8 mouse cellular contexts compared by ENCODE assay signal in genomic region chr16:96151551-96151950, GRCm38 (mm10). TPM values are rescaled to one million over a fixed set of nuclear protein-coding genes. Genes with fewer than 3 reads are reported as not detected.
DNase-seq lines count a peak whose midpoint lies in the region; ATAC-seq and TF ChIP-seq lines count a peak whose summit lies in the region.

No protein-coding gene starts in this region.

- no peaks in the 10 kb centered on the region for H3K27me3 ChIP-seq in Patski
- H3K27me3 ChIP-seq in hindbrain, embryonic 14.5 days (ENCODE audit: control insufficient read depth, insufficient read depth, low read length) = no peaks in the 10 kb centered on the region

- H3K36me3 ChIP-seq in hindbrain, embryonic 14.5 days (replicated peaks; ENCODE audit: control insufficient read depth, insufficient read depth) = peaks cover 42% of the 10 kb centered on the region

- H3K4me2 ChIP-seq in hindbrain, embryonic 14.5 days (replicated peaks) = no peak overlapping the region

- in situ Hi-C loops in Patski (cut with MboI; ENCODE audit: low pct_unique_long_range_greater_than_20kb) = no loop called here

- 27% methylated on average over 9 of the region's 9 CpGs for WGBS in hindbrain, embryonic 14.5 days

- H3K27ac ChIP-seq in hindbrain, embryonic 14.5 days = no peak overlapping the region

- peak; percentile 45 for ATAC-seq in Patski
- ATAC-seq in hindbrain, embryonic 14.5 days (ENCODE audit: low FRiP score) = no peak
- peak; percentile 83 for ATAC-seq in megakaryocyte-erythroid progenitor cell, adult 5-6 weeks (replicated peaks; ENCODE audit: low FRiP score, low TSS enrichment, poor library complexity, severe bottlenecking)

- H3K9ac ChIP-seq in hindbrain, embryonic 14.5 days = no peak overlapping the region

- peaks cover under 1% of the 10 kb centered on the region for H3K4me1 ChIP-seq in hindbrain, embryonic 14.5 days (replicated peaks; ENCODE audit: control insufficient read depth, insufficient read depth, low read length)

- no peak overlapping the region for H3K4me3 ChIP-seq in hindbrain, embryonic 14.5 days (replicated peaks; ENCODE audit: low read length)

- no peak for TF ChIP-seq CTCF in Patski (IDR thresholded peaks at IDR 0.05)

- POLR2A ChIA-PET in Patski (lab: Charles Lee) = no interaction called here

- H3K9me3 ChIP-seq in hindbrain, embryonic 14.5 days (ENCODE audit: control insufficient read depth, low read length) = no peaks in the 10 kb centered on the region

- intact Hi-C loops in left cerebral cortex, postnatal 25 days (cut with DNase I) = no loop called here

- CTCF ChIA-PET in Patski (lab: Charles Lee) = interaction anchor here (0.6 to 1.6 kb wide), 7 partner anchors 10 to 193 kb away, joined by 3 to 5 read pairs (median 3); partner anchors contain the start of gene Psmg1

- no peak for DNase-seq in Patski (ENCODE audit: low read depth, low spot score)
- peak; percentile 87 for DNase-seq in cerebellum, adult 9-10 months
- DNase-seq in frontal cortex, postnatal 36 days (ENCODE audit: low spot score in 2 of 2) = peak; percentile 36 to 53
- DNase-seq in hindbrain, embryonic 14.5 days (ENCODE audit: low spot score) = peak; percentile 57
- DNase-seq in left cerebral cortex, postnatal 25 days (ENCODE audit: low spot score in 2 of 2) = peak; percentile 45 to 53
- peak; percentile 79 for DNase-seq in right cerebral cortex, postnatal 4 days
- DNase-seq in c-Kit-positive CD71-positive TER-119-positive erythroid progenitor cells, embryonic 14.5 days (ENCODE audit: low spot score) = no peak

RNA-seq across cellular contexts. Expression of gene Wrb, which starts 6.3 kb away (rescaled TPM):
- polyA plus RNA-seq in Patski (2021) = 36.9 TPM
- 214 and 242 TPM in 2 replicates for polyA plus RNA-seq in hindbrain, embryonic 14.5 days (2014; fragmentation: Nextera tagmentation; extraction: Ambion mirVana)
- 10 to 100 TPM; 61.1 to 61.6 TPM for total RNA-seq in left cerebral cortex, postnatal 25 days (2021)
- total RNA-seq in megakaryocyte-erythroid progenitor cell, adult 5-6 weeks (2014; fragmentation: Nextera tagmentation) = 14.2 and 16.5 TPM in 2 replicates
- 11.1 and 25.0 TPM in 2 replicates for total RNA-seq in megakaryocyte-erythroid progenitor cell, adult 5-6 weeks (2017)

RNA-seq across cellular contexts. Expression of gene Hmgn1, which starts 24.0 kb away (rescaled TPM):
- 522 TPM for polyA plus RNA-seq in Patski (2021)
- polyA plus RNA-seq in hindbrain, embryonic 14.5 days (2014; fragmentation: Nextera tagmentation; extraction: Ambion mirVana) = 292 and 300 TPM in 2 replicates
- 10 to 100 TPM; 52.5 to 71.7 TPM for total RNA-seq in left cerebral cortex, postnatal 25 days (2021)
- 204 and 213 TPM in 2 replicates for total RNA-seq in megakaryocyte-erythroid progenitor cell, adult 5-6 weeks (2014; fragmentation: Nextera tagmentation)
- 395 and 654 TPM in 2 replicates for total RNA-seq in megakaryocyte-erythroid progenitor cell, adult 5-6 weeks (2017)

RNA-seq across cellular contexts. Expression of gene Lca5l, which starts 40.5 kb away (rescaled TPM):
- polyA plus RNA-seq in Patski (2021) = 2.7 TPM
- polyA plus RNA-seq in hindbrain, embryonic 14.5 days (2014; fragmentation: Nextera tagmentation; extraction: Ambion mirVana) = 1.3 and 2.1 TPM in 2 replicates
- 1 to 10 TPM; 1.5 to 2.2 TPM for total RNA-seq in left cerebral cortex, postnatal 25 days (2021)
- total RNA-seq in megakaryocyte-erythroid progenitor cell, adult 5-6 weeks (2014; fragmentation: Nextera tagmentation) = not detected in 2 replicates
- not detected in 2 replicates for total RNA-seq in megakaryocyte-erythroid progenitor cell, adult 5-6 weeks (2017)

RNA-seq across cellular contexts. Expression of gene Sh3bgr, which starts 48.7 kb away (rescaled TPM):
- 0.41 TPM for polyA plus RNA-seq in Patski (2021)
- polyA plus RNA-seq in hindbrain, embryonic 14.5 days (2014; fragmentation: Nextera tagmentation; extraction: Ambion mirVana) = 1.3 and 2.6 TPM in 2 replicates
- under 1 TPM; 0.85 to 0.96 TPM for total RNA-seq in left cerebral cortex, postnatal 25 days (2021)
- total RNA-seq in megakaryocyte-erythroid progenitor cell, adult 5-6 weeks (2014; fragmentation: Nextera tagmentation) = 2.6 TPM in 1 of 2 replicates, not detected in the other
- total RNA-seq in megakaryocyte-erythroid progenitor cell, adult 5-6 weeks (2017) = not detected in 2 replicates

Comparison
In these comparisons a context has a peak if more than half of its experiments do, and no peak if none do; other contexts are left out.
1. DNase-seq: peak in cerebellum, adult 9-10 months (single experiment), frontal cortex, postnatal 36 days (2 of 2), hindbrain, embryonic 14.5 days (single experiment), left cerebral cortex, postnatal 25 days (2 of 2) and right cerebral cortex, postnatal 4 days (single experiment); none in Patski (single experiment) and c-Kit-positive CD71-positive TER-119-positive erythroid progenitor cells, embryonic 14.5 days (single experiment).